Mouse (Mus musculus): ENCODE measurements around the gene Tmc7.

- TF ChIP-seq POLR2A (IDR thresholded peaks at IDR 0.05; ENCODE audit: low read depth, low read length) = no peak
- no peak for TF ChIP-seq CTCF (IDR thresholded peaks at IDR 0.05; ENCODE audit: borderline replicate concordance, insufficient read depth, low read length)
Observed at GRCm38 (mm10) chr7:118554290-118554689, 30.2 kb downstream of the Tmc7 start.

Measured in embryonic fibroblast, embryonic 13.5 days (primary cell).